Mouse (Mus musculus) heart, embryonic 11.5 days (tissue): ENCODE measurements around the gene Hnrnpa2b1. TPM values are rescaled to one million over a fixed set of nuclear protein-coding genes. Genes with fewer than 3 reads are reported as not detected.
A peak's percentile ranks its signal among the peaks of the same experiment; 100 is the strongest.

Experiments
- ATAC-seq: fragments of 200-750 bp; cut with Nextera tagmentation; replicated peaks from 2 replicates; pipeline ENCODE4 v1.8.0; 2017; ENCODE audit warnings: moderate library complexity; ENCODE audit not compliant: insufficient number of reproducible peaks, low FRiP score, low TSS enrichment
- H3K27ac ChIP-seq: fragments of 300-500 bp; sonication (generic); 2 replicates; pipeline ENCODE4 v1.5.1; 2014; ENCODE audit warnings: mild to moderate bottlenecking, low read depth, low read length
- H3K27me3 ChIP-seq: fragments of 300-500 bp; sonication (generic); 2 replicates; pipeline ENCODE4 v1.6.1; 2014; ENCODE audit warnings: mild to moderate bottlenecking, low read length, mixed read lengths; ENCODE audit not compliant: control insufficient read depth, insufficient read depth
- H3K36me3 ChIP-seq: fragments of 300-500 bp; sonication (generic); 2 replicates; pipeline ENCODE4 v1.6.1; 2014; ENCODE audit warnings: mild to moderate bottlenecking, low read length, moderate library complexity, mixed read lengths; ENCODE audit not compliant: control insufficient read depth, insufficient read depth
- H3K4me1 ChIP-seq: fragments of 300-500 bp; sonication (generic); 2 replicates; pipeline ENCODE4 v1.6.1; 2014; ENCODE audit warnings: low read length; ENCODE audit not compliant: control insufficient read depth, insufficient read depth
- H3K4me2 ChIP-seq: fragments of 300-500 bp; sonication (generic); 2 replicates; pipeline ENCODE4 v1.6.1; 2014; ENCODE audit warnings: mild to moderate bottlenecking, moderate library complexity
- H3K4me3 ChIP-seq: fragments of 300-500 bp; sonication (generic); 2 replicates; pipeline ENCODE4 v1.5.1; 2014; ENCODE audit warnings: low read depth, low read length
- H3K9ac ChIP-seq: fragments of 300-500 bp; sonication (generic); 2 replicates; pipeline ENCODE4 v1.6.1; 2014; ENCODE audit warnings: mild to moderate bottlenecking, low read depth, low read length, moderate library complexity
- H3K9me3 ChIP-seq: fragments of 300-500 bp; sonication (generic); replicated peaks from 2 replicates; pipeline ENCODE4 v1.6.1; 2016; ENCODE audit warnings: low read length; ENCODE audit not compliant: control insufficient read depth
- WGBS: fragments of 180-500 bp; shearing (Covaris S2); extraction: QIAGEN DNeasy Blood & Tissue Kit; methylation state at CpG from one replicate; pipeline ENCODE4 v1.1.7; 2014; ENCODE audit not compliant: insufficient replicate concordance; 5-methylcytosine and 5-hydroxymethylcytosine counted together
- polyA plus RNA-seq: library from polyadenylated mRNA; unstranded; fragments of >200 nt; fragmentation: Nextera tagmentation; extraction: Ambion mirVana; gene quantifications from 2 replicates; pipeline ENCODE4 v1.2.1, GENCODE M21; 2014

The Hnrnpa2b1 gene
- polyA plus RNA-seq, 1 experiment from 2014 or later, result 856 TPM

GRCm38 (mm10) chr6:51479136-51479731, 9.5 kb upstream of the Hnrnpa2b1 start:
- Histone ChIP-seq H3K9me3 (no peaks in the 10 kb centered on the region), H3K27me3 (no peaks in the 10 kb centered on the region), H3K4me1 (no peaks in the 10 kb centered on the region), H3K4me3 (no peak overlapping the region), H3K9ac (no peak overlapping the region), H3K27ac (no peak overlapping the region), H3K36me3 (peaks cover 42% of the 10 kb centered on the region), H3K4me2 (no peak overlapping the region)
- ATAC-seq, result no peak
- 91% methylated on average over 4 of the region's 4 CpGs for WGBS

- H3K36me3 ChIP-seq, result peaks cover 20% of the 10 kb centered on the region
- 61% methylated on average over 4 of the region's 4 CpGs for WGBS
Observed at GRCm38 (mm10) chr6:51472213-51472612, 2.5 kb upstream of the Hnrnpa2b1 start.

GRCm38 (mm10) chr6:51471782-51472181, 2.1 kb upstream of the Hnrnpa2b1 start:
- Histone ChIP-seq H3K9me3 (no peaks in the 10 kb centered on the region), H3K36me3 (peaks cover 23% of the 10 kb centered on the region), H3K4me1 (peaks cover 9% of the 10 kb centered on the region), H3K4me3 (peak overlapping the region; percentile 88), H3K27ac (no peak overlapping the region), H3K4me2 (peak overlapping the region; percentile 67), H3K27me3 (no peaks in the 10 kb centered on the region), H3K9ac (peak overlapping the region; percentile 71)
- ATAC-seq, result no peak
- 26% methylated on average over 3 of the region's 3 CpGs for WGBS

More at GRCm38 (mm10) chr6:51472213-51472612, 2.5 kb upstream of the Hnrnpa2b1 start:
- peak overlapping the region; percentile 88 for H3K4me3 ChIP-seq
- peak overlapping the region; percentile 71 for H3K9ac ChIP-seq
- no peak for ATAC-seq
- H3K4me1 ChIP-seq, result peaks cover 6% of the 10 kb centered on the region
- no peaks in the 10 kb centered on the region for H3K27me3 ChIP-seq
- peak overlapping the region; percentile 67 for H3K4me2 ChIP-seq
- no peak overlapping the region for H3K27ac ChIP-seq
- H3K9me3 ChIP-seq, result no peaks in the 10 kb centered on the region

GRCm38 (mm10) chr6:51471179-51471505, 1.4 kb upstream of the Hnrnpa2b1 start:
- peak; percentile 1; the same call in 1 of the 2 replicates for ATAC-seq
- Histone ChIP-seq H3K4me1 (peaks cover 14% of the 10 kb centered on the region), H3K27ac (peak overlapping the region; percentile 100), H3K9me3 (no peaks in the 10 kb centered on the region), H3K9ac (peak overlapping the region; percentile 100), H3K27me3 (no peaks in the 10 kb centered on the region), H3K4me2 (peak overlapping the region; percentile 67), H3K4me3 (peak overlapping the region; percentile 88), H3K36me3 (peaks cover 24% of the 10 kb centered on the region)
- 0% methylated on average over 10 of the region's 10 CpGs for WGBS

- Histone ChIP-seq H3K36me3 (peaks cover 25% of the 10 kb centered on the region), H3K27ac (peak within 1 kb of the TSS; percentile 100), H3K4me1 (peaks cover 15% of the 10 kb centered on the region), H3K9me3 (no peaks in the 10 kb centered on the region), H3K4me2 (peak within 1 kb of the TSS; percentile 67), H3K4me3 (peak within 1 kb of the TSS; percentile 88), H3K9ac (peak within 1 kb of the TSS; percentile 100), H3K27me3 (no peaks in the 10 kb centered on the region)
- WGBS, result under 1% methylated on average over 90 of the region's 99 CpGs
- peak; percentile 76 for ATAC-seq
Observed at GRCm38 (mm10) chr6:51470311-51471178, 851 bp upstream of the Hnrnpa2b1 start, which contains the start of gene Cbx3. Gene Cbx3 (plus strand): TSS chr6:51470360.

- Histone ChIP-seq H3K27ac (peak overlapping the region; percentile 100), H3K4me2 (peak overlapping the region; percentile 67), H3K4me1 (peaks cover 15% of the 10 kb centered on the region), H3K4me3 (peak overlapping the region; percentile 88), H3K36me3 (peaks cover 26% of the 10 kb centered on the region), H3K27me3 (no peaks in the 10 kb centered on the region), H3K9me3 (no peaks in the 10 kb centered on the region), H3K9ac (peak overlapping the region; percentile 100)
- WGBS, result under 1% methylated on average over 59 of the region's 63 CpGs
- ATAC-seq, result 0 out of 2 replicates have a peak, but pooled peaks have one; percentile 19
Observed at GRCm38 (mm10) chr6:51468891-51469561, 668 bp downstream of the Hnrnpa2b1 start.

GRCm38 (mm10) chr6:51467649-51468048, 2.0 kb downstream of the Hnrnpa2b1 start:
- WGBS, result 3% methylated on average over 2 of the region's 2 CpGs
- Histone ChIP-seq H3K4me1 (peaks cover 15% of the 10 kb centered on the region), H3K36me3 (peaks cover 25% of the 10 kb centered on the region), H3K27me3 (no peaks in the 10 kb centered on the region), H3K27ac (no peak overlapping the region), H3K9ac (peak overlapping the region; percentile 63; the same call in 1 of the 2 replicates), H3K4me3 (peak overlapping the region; percentile 88), H3K9me3 (no peaks in the 10 kb centered on the region), H3K4me2 (peak overlapping the region; percentile 67)
- ATAC-seq, result no peak

GRCm38 (mm10) chr6:51460363-51460762, 9.3 kb downstream of the Hnrnpa2b1 start:
- H3K4me3 ChIP-seq, result no peak overlapping the region
- no peak overlapping the region for H3K4me2 ChIP-seq
- H3K4me1 ChIP-seq, result no peaks in the 10 kb centered on the region
- H3K27ac ChIP-seq, result no peak overlapping the region
- no peak for ATAC-seq
- 81% methylated on average over 3 of the region's 3 CpGs for WGBS
- no peaks in the 10 kb centered on the region for H3K9me3 ChIP-seq
- no peak overlapping the region for H3K9ac ChIP-seq
- peaks cover 26% of the 10 kb centered on the region for H3K36me3 ChIP-seq
- no peaks in the 10 kb centered on the region for H3K27me3 ChIP-seq
